Mouse (Mus musculus) telencephalon, adult 2 months (tissue): Measurements from ENCODE around the gene Cox7a1.
"Not testable (repeated sequence)": the region's sequence is repeated elsewhere in the genome, so short reads cannot be mapped to it uniquely, and the experiment has no call there.

ENCODE experiments used
- DNase-seq: peaks from one replicate; pipeline ENCODE4 v3.0.0-alpha.2; 2011; ENCODE audit warnings: low read depth, low spot score

The Cox7a1 gene

DNA sequence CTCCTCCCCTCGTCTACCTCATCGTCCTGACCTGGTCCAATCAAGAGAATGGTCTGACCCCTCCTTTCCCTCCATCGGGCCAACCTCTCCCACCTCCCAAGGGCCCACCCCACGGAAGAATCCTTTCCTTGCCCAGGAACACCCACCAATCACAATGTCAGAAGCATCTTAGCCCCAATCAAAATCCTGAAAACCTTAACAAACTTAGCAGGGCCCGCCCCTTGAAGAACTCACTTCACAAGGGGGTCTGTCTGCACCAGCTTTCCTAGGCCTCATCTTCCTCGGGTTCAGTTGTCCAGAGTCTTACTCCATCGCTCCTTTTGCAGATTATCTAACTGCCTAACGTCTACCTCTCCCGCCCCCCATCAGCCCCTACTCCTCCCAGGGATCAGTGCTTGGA lies 9.1 kb downstream of the Cox7a1 start:
- DNase-seq = no peak

DNA sequence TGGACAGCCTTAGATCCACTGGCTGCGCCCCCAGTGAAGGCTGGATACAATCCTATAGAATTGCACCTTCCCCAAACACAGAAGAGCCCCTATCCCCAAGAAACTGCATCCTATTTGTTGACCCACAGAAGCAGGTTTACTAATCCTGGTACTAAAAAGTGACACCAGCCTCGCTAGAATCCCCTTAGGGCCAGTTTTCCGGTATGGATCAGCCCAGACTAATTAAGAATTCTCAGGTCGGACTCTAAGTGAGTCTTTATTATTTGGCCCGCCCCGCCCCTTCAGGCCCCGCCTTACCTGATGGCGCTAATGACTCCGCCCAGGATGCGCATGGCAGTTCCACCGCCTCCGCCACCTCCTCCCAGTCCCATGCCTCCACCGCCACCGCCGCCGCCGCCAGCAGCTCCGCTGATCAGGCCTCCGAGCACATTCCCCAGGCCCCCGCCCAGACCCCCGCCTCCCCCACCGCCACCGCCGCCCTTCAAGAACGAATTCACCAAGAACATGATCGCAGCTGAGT lies 9.7 kb downstream of the Cox7a1 start:
- DNase-seq = peak; percentile 32

DNA sequence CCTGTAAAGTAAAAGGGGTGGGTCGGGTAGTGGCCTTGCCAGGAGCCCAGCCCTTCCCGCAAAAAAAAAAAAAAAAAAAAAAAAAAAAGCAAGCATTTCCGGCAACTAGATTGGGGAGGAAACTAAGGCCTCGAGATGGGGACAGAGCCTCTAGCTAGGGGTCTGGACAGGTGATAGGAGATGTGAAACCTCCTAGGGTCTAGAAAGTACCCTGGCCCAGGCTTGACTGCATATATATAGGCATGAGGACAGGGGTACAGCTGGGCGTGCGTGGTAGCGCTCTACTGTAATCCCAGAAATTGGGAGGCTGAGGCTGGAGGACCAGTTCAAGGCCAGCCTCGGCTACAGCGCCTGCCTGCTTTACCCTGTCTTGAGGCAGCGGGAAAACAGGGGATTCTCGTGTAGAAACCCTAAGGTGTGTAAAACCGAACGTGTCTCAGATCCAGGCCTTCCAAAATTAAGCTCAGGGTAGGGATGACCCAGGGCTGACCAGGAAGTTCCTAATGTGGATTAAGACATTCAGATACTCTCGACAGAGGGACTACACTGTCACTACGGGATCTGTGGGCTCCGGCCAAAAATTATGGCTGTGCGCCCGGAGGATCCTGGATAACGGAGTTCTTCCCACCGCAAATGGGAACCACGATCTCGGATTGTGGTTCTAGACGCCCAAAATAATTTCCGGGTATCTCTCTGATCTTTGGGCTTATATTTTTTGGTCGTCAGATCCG lies 10.3 kb downstream of the Cox7a1 start:
- DNase-seq = peak; percentile 23

DNA sequence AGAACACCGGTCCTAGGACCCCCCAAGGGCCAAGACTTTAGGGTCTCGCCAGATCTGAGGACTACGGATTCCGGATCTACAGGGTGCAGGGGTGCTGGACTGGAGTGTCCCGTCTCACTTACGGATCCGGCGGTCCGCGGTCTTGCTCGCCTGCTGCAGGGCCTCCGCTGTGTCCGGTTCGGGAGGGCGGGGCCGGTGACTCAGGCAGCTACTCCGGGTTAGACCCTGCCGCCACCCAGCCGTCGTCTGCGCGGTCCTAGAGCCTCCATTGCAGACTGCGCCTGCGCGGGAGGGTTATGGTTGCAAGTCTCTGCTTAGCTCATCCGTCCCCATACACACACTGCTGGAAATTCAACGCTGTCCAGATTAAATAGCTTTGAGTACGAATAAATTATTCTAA lies 10.9 kb downstream of the Cox7a1 start:
- DNase-seq = peak; percentile 95

DNA sequence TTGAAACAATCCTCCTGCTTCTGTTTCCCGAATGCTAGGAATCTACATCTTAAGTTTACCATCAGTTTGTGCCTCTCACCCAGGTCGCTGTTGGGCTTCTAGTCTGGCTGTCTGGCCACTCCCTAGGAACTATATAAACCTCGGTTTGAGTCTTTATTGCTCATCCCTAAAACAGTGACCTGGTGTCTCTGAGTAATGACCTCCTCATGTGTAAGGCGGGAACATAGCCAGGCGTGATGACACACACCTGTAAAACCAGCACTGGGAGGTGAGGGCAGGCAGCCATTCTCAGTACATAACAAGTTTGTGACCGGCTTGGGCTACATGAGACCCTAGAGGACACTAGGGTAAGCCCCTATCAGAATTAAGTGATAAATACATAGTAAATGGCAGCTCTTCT lies 11.5 kb downstream of the Cox7a1 start:
- no peak for DNase-seq

DNA sequence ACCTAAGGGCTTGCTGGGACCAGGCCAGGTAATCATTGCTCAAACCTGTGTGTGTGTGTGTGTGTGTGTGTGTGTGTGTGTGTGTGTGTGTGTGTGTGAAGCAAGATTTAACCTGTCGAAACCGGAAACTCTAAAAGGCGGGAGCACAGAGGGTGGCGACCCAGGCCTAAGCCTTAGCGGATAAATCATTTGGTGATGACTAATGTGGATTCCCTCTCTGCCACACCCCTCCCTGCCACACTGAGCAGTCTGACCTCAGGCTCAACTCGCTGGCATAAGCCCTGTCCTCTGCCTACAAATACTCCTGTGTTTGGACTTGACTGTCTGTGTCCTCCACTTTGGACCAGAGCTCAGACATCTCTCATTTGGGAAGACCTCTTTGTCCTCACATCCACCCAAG lies 12.2 kb downstream of the Cox7a1 start:
- DNase-seq = no peak

DNA sequence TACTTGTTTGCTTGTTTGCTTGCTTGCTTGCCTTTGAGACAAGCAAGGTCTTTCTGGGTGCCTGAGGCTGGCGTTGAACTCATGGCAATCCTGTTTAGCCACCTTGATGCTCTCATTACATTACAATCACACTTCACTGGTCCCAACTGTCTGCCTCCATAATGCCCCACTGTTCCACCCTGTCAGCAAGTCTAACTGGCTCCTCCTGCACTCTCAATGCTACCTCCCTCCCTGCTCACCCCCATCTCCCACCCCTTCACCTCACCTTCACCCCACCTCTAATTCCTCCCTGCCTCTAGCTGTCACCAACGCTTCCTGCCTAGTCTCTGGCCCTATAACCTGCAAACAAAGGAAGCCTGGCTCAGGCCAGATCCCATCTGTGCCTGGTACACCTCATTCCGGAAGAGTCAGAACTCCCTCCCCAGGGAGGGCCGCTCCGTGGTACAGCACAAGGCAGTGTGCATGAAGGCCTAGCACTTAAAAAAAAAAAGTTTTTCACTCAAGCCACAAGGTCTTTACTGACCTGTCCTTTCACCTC lies 13.7 kb downstream of the Cox7a1 start:
- no peak for DNase-seq

DNA sequence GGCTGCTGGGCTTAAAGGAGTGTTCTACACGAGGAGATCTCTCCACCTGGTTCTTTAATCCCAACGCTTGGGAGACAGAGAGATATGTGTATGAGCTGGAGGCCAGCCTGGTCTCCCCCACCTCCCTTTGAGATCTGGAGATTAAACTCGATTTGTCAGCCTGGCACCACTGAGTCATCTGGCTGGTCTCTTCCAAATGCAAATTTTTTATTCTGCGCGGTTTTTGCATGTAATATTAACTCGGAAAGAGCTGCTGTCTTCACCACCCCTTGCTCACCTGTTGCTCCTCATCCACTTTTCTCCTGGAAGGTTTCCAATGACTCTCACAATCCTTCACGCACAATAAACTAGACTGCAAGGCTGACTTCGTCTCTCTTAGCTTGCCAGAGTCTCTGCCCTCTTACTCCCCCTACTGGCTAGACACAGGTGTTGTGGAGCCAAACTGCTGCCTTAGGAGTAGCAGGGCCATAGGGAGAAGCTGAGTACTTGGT lies 14.6 kb downstream of the Cox7a1 start, which contains the start of gene Capns1:
Gene Capns1 (minus strand): TSS at position 331 of the 491 bp plus-strand sequence.
- DNase-seq = peak; percentile 78

DNA sequence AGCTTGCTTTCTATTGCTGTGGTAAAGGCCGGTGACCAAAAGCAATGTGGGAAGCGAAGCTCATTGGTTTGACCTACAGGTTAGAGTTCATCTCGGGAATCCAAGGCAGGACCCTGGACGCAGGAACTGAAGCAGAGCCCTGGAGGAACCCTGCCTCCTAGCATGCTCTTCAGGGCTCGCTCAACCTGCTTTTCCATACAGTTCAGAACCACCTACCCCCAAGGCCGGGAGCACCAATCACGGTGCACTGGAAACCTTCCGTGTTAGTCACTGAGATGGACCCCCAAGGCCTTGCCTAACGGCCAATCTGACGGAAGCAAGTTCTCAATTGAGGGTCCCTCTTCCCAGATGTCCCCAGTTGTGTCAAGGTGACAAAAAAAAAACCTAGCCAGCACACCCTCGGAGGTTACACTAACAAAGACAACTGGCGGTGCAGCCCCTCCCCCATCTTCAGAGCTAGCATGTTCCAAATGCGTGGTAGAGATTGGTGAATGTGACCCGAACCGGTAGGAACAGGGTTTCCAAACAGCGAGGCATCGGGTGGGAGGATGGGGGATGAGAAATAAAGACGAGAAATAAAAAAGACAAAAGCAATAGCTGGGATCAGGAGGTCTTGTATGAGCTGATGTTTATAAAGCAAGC lies 15.7 kb downstream of the Cox7a1 start:
- DNase-seq = no peak

DNA sequence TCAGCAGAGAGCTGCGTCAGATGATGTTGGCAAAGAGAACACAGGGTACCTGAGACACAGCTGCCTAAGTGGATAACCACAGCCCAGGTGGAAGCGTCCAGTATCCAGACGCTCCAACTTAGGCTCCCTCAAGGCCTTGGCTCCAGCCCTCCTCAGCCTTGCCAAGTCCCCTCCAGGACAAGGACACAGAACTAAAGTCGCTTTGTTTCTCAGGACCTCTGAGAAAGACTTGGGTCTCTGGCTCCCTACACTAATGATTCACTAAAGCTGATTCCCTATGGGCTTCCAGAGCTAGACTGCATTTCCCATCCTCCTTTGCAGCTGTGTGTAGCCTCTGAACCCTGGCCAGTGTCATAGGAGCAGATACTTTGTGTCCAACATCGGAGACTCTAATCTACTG lies 16.3 kb downstream of the Cox7a1 start:
- DNase-seq = no peak

DNA sequence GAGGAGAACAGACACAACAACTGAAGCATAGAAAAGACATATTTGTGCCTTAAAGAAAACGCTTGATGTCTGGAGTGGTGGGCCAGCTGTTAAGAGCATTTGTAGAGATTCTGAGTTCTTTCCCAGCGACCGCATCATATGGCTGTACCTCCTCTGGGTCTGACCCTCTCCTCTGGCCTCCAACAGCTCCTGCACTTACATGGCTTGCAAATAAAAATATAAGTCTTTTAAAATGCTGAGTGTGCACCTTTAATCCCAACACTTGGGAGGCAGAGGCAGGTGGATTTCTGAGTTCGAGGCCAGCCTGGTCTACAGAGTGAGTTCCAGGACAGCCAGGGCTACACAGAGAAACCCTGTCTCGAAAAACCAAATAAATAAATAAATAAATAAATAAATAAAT lies 16.7 kb downstream of the Cox7a1 start:
- not testable (repeated sequence) for DNase-seq

DNA sequence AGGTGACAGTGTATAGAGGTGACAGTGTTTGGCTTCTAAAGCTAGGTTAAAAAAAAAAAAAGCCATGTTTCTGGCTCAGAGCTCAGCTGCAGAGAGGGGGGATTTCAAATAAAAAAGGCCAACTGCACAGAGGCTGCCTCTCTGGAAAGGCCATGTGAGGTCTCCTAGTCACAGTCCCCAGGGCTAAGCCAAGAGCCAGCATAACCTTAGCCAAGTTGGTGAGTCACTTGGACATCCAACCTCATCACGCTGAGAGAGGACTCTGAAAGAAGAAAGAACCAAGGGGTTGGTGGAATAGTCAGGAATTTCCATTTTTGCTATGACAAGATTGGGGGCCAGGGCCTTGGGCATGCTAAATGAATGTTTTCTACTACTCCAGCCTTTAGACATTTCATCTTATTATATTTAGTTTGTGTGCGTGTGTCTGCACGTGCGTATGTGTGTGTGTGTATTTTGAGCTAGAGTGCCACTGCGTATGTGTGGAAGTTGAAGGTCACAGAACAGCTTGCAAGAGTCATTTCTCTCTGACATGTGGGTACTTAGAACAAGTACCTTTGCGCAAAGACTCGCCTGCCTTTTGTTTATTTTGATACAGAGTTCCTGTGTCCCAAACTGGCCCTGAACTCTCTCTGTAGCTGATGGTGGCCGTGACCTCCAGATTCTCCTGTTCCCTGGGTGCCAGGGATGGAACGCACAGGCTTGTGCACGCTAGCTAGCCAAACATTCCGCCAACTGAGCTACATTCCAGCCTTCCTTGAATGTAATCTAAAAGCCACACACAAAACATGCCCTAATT lies 19.1 kb downstream of the Cox7a1 start:
- no peak for DNase-seq

DNA sequence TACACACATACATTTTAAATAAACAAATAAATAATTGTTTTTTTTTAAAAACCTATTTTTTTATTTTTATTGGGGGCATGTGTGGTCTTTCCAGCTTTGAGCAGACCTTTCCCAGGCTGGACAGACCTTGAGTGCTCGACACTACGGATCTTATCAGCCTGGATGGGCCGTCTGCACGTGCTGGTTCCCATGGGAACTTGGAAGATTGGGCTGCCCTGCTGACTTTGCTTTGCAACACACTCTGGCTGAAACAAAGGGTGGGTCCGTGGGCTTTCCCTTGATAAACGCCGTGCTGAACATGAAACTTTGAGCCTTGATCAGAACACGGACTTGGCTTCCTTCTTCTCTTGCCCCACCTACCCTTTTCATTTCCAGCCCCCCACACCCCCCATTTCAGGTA lies 20.4 kb downstream of the Cox7a1 start:
- no peak for DNase-seq

DNA sequence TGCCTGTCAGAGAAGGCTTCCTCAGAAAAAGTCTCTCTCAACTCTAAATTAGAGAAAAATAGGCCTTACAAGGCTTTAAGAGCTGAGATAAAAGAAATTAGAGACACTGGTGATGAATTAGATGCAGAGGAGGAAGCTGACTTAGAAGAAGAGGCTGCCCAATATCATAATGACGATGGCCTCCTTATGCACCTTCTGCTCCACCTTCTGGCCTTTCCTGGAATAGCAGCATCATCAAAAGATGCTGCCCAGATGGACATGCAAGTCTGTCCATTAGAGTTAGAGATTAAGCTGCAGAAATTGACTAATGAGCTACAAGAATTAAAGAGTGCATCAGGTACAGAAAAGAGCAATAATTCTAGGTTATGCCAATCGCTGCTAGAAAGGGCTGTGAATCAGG lies 21.4 kb downstream of the Cox7a1 start:
- peak; percentile 47 for DNase-seq

DNA sequence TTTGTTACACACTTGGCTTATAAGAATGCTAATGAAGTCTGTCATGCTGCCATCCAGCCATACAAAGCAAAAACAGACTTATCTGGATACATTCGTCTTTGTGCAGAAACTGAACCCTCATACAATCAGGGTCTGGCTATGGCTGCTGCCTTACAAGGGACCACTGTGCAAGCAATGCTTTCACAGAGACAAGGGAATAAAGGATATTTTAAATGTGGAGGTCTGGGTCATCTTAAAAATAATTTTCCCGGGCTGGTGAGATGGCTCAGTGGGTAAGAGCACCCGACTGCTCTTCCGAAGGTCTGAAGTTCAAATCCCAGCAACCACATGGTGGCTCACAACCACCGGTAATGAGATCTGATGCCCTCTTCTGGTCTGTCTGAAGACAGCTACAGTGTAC lies 22.4 kb downstream of the Cox7a1 start:
- DNase-seq = not testable (repeated sequence)

DNA sequence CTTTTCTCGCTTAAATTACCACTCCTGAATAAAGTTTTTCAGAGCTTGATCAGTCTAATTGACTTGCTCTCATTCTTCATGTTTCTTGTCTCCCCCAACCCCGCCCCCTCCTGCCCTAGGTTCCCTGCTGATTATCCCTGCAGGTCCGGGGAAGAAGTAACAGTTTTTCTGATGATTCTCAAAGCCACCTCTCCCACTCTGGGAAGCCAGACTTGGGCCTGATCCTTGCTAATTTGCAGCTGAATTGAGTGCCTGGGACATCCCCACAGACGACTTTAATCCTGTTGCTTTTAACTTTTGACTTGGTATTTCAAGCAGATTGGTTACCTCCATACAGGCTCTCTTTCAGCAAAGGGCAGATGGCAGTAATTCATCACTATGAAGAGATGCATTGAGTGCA lies 27.1 kb downstream of the Cox7a1 start:
- no peak for DNase-seq

DNA sequence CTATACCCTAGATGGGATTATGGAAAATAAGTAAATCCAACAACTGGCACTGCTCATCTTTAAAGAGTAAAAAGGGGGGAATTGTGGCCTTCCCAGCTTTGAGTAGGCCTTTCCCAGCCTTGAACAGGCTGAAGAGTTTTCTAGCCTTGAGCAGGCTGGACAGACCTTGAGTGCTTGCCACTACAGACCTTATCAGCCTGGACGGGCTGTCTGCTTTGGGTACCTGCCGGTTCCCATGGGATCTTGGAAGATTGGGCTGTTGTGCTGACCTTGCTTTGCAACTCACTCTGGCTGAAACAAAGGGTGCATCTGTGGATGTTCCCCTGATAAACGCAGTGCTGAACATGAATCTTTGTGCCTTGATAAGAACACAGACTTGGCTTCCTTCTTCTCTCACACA lies 29.9 kb downstream of the Cox7a1 start:
- DNase-seq = no peak

DNA sequence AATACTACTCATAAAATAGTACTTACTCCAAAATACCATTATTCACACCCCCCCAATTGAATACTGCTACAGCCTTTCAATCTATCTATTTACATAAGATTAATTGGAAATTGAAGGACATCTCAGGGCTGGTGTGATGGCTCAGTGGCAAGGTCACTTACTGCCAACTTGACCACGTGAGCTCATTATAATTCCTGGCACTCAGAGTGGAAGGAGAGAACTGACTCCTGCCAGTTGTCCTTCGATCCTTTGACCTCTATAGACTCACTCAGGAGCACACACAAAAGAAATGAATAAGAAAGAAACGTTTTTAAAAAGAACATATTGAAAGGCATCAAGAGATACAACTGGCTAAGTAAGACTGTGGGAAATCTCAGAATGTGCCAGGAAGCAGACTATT lies 31.9 kb downstream of the Cox7a1 start:
- no peak for DNase-seq

DNA sequence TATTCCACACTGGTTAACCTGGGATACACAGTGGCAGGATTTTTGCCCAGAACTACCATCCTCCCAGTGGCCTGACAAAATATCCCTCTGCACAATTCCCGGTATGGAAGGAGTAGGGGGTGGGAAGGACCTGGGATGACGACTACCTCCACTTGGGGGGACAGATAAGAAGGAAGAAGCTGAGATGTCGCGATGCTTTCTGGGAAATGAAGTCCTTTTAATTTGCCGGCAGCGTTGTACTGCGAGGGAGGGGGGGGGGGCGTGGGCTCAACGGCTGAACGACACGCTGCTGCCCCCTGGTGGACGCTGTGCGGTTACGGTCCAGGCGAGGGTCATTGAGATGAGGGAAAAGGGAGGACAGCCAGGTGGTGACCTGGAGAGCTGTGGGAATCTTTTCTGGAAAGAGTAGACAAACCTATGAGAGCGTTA lies 32.8 kb downstream of the Cox7a1 start:
- peak; percentile 91 for DNase-seq

DNA sequence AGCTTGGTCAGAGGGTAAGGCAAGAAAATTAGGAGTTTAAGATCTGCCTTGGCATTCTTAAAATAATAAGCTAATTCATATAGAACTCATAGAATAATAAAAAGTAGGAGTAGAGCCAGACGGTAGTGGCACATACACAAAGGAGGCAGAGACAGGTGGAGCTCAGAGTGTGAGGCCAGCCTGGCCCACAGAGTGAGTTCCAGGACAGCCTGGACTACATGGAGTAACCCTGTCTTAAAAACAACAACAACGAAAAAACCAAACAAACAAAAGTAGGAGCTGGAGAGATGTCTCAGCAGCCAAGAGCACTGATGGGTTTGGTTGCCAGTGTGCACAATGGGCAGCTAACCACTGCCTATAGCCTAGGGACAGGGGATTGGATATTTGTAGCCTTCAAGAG lies 33.3 kb downstream of the Cox7a1 start:
- no peak for DNase-seq

DNA sequence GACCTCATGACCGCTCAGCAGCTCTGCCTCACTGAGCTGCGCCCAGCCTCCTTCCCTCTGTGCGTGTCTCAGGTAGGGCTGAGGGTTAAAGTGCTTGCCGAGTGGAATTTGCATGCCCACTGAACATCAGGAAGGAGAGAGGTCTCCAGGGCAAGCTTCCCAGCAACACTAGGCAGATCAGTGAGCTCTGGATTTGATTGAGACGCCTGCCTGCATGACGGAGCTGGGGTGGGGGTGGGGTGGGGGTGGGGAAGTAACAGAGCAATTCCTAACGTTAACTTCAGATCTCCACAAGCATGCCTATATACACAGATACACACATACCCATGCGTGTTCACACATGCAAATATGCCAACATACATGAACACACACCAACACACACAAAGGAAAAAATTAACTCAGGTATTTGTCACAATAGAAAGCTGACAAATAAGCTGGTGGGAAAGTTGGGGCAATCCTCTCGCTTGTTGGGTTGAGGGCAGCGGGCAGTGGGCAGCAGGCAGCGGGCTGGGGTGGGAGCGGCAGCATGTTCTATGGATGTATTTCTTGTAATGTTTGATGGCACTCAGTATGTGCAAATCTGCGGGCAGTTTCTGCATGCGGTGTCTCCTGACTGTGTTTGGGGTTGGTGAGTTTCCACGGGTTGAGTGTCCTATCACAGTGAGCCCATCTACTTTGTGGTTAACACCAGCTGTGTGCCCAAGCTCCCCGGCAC lies 35.5 kb downstream of the Cox7a1 start:
- no peak for DNase-seq
